Mouse (Mus musculus): ENCODE data around the gene Il4ra. TPM values are rescaled to one million over a fixed set of nuclear protein-coding genes. Genes with fewer than 3 reads are reported as not detected.

Gene Il4ra
- total RNA-seq, 4 experiments from 2014 or later, result 5.2 to 10.1 (median 8.0) TPM

- DNase-seq (ENCODE audit: low spot score in 2 of 2), result no peak
Measured at GRCm38 (mm10) chr7:125597516-125598347, 45.8 kb downstream of the Il4ra start.

GRCm38 (mm10) chr7:125599373-125599973 is 47.6 kb downstream of the Il4ra start:
- DNase-seq (ENCODE audit: low spot score in 2 of 2), result no peak

- DNase-seq (ENCODE audit: low spot score in 2 of 2), result no peak
Measured at GRCm38 (mm10) chr7:125600136-125600535, 48.2 kb downstream of the Il4ra start.

GRCm38 (mm10) chr7:125600612-125601279 is 48.8 kb downstream of the Il4ra start:
- no peak for DNase-seq (ENCODE audit: low spot score in 2 of 2)

GRCm38 (mm10) chr7:125601280-125601670 is 49.4 kb downstream of the Il4ra start:
- DNase-seq (ENCODE audit: low spot score in 2 of 2), result no peak

DNA sequence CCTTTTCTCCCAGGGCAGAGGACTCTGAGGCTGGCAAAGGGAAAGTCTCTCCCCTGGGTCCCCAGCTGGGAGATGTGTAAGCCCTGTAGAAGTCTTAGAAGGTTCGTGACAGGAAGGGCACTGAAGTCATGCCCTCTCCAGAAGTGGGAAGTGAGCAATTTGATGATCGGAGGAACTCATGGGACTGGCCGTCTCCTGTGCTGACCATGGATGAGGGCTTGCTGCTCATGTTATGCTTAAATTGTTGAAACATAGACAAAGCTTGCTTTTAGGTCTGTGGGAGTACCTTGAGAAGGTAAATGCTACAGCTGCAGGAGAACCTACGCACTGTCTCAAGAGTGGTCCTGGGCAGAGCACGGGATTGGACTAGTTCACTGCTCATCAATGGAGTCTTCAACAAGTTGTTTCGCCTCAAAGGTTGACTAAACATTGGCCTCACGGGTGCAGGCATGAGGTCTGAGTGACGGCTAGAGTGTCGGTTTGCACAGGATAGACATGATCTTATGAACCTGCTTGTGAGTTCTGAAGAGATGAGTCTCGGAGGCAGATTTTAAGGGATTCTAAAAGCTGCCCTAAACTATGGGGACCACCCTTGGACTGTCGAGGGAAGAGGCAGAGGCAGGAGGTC is 50.0 kb downstream of the Il4ra start:
- no peak for DNase-seq (ENCODE audit: low spot score in 2 of 2)

- DNase-seq (ENCODE audit: low spot score in 2 of 2), result no peak
Measured at GRCm38 (mm10) chr7:125603185-125603631, 51.3 kb downstream of the Il4ra start, which contains the start of gene Il21r. Gene Il21r (plus strand): TSS chr7:125603429.

GRCm38 (mm10) chr7:125604362-125605319 is 52.7 kb downstream of the Il4ra start:
- no peak for DNase-seq (ENCODE audit: low spot score in 2 of 2)

GRCm38 (mm10) chr7:125605725-125606139 is 53.8 kb downstream of the Il4ra start:
- no peak for DNase-seq (ENCODE audit: low spot score in 2 of 2)

GRCm38 (mm10) chr7:125606265-125607164 is 54.6 kb downstream of the Il4ra start:
- DNase-seq (ENCODE audit: low spot score in 2 of 2), result no peak

DNA sequence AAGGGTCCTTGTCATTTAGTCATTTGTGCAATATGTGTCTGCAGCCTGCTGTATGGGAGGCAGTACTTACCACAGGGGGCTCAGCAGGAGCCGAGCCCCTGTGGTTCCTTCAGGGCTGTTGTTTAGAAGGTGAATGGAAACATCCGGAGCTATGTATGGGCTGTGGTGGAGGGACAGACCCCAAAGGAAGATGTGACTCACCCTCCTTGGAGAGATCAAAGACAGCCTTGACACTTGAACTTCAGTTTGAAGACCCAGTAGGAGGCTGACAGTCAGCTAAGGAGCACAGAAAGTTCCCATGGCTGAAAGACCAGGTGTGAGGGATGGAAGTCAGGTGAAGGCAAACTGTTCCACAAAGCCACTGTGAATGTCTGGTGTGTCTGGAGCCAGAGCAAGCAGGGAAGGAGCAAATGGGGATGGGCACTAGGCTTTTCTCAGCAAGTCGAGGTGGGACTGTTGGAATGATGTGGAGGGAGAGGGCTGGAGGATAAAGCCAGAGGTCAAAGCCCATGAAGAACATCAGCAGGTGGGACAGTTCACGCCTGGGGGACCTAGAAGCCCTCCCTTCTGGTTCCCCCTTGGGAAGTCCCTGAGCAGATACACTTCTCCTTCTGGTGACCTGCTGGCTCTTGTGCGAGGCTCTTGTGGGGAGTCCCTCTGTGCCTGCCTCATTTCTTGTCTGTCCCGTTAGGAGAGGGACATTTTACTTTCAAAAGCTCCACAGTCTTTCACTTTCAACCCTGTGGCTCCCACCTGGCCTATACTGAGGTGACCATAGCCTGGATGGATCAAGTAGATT is 55.7 kb downstream of the Il4ra start:
- DNase-seq (ENCODE audit: low spot score in 2 of 2), result no peak

GRCm38 (mm10) chr7:125608183-125608688 is 56.3 kb downstream of the Il4ra start:
- no peak for DNase-seq (ENCODE audit: low spot score in 2 of 2)

GRCm38 (mm10) chr7:125613579-125613978 is 61.7 kb downstream of the Il4ra start:
- no peak for DNase-seq (ENCODE audit: low spot score in 2 of 2)

- DNase-seq (ENCODE audit: low spot score in 2 of 2), result no peak
Measured at GRCm38 (mm10) chr7:125615453-125615852, 63.5 kb downstream of the Il4ra start.

DNA sequence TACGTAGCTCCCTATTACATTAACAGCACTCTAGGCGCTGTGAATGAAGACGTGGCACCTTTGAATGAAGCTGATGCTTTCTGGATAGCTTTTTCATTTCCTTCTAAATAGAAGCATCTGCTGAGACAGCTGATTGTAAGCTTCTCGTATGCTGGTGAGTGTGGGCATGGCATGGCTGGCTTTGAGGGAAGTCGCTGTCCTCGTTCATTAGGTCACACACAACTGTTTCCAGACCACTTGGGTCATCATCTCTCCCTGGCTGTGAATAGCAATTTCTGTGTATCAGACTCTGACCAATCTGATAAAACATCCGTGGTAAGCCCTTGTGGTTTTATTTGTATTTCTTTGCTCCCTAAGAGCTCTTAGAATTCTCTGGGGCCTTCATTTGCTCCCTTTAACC is 66.1 kb downstream of the Il4ra start:
- DNase-seq (ENCODE audit: low spot score in 2 of 2), result no peak

DNA sequence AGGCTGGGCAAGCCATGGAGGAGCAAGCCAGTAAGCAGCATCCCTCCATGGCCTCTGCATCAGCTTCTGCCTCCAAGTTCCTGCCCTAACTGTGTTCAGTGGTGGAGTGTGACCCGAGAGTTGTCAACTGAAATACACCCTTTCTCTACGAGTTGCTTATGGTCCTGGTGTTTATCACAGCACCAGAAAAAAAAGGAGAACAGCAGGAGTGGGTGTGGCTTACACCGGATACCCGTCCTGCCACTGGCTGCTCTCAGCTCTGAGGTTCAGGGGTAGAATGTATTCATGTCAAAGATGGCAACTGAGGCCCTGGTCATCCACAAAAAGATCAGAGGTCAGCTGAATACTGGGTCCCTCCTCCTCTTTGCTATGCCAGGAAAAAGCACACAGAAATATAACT is 68.2 kb downstream of the Il4ra start:
- no peak for DNase-seq (ENCODE audit: low spot score in 2 of 2)

DNA sequence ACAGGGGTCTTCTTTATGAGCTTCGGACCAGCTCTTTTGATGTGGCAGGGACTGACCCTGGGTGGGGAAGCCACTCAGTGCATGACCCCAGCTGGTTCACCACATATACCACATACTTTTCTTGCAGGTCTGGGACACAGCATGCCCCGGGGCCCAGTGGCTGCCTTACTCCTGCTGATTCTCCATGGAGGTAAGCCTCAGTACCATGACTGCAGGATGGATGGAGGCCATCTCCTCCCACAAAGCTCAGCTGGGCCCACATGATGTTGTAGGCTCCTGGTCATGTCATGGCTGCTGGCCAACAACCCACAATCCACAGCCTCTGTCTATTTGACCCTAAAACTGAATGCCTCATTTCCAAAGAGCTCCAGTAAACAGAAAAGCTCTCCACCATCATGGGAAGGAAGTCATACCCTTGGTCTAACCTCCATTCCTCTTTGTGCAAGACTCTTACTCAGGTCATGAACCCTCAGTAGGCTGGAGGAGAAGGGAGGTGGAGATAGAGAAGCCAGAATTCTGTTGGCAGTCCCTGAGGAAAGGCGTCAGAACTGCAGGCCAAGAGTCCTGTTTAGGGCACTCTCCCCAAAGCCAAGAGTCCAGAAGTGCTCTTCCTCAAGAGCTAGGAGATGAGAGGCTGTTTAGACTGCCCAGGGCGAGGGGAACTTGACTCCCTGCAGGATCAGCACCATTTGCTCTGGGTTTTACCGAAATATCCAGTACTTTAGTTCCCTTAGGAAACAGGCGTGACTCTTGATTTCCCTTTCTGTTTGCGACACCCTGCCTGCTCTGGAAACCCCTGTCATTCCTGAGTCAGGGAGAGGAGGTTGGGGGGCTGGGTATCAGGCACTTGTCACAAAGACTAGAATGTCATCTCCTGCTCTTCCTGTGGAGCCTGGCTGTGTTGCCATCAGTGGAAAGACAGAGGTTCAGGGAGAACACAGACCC is 71.1 kb downstream of the Il4ra start:
- no peak for DNase-seq (ENCODE audit: low spot score in 2 of 2)
